Mouse (Mus musculus) forebrain, embryonic 16.5 days (tissue): ENCODE results near the gene Egf. TPM values are rescaled to one million over a fixed set of nuclear protein-coding genes. Genes with fewer than 3 reads are reported as not detected.

ENCODE experiments used
- ATAC-seq: fragments of 200-750 bp; cut with Nextera tagmentation; 2 replicates; pipeline ENCODE4 v1.8.0; 2017; ENCODE audit warnings: mild to moderate bottlenecking, moderate library complexity
- H3K27ac ChIP-seq: fragments of 300-500 bp; sonication (generic); 2 replicates; pipeline ENCODE4 v1.5.1; 2014; ENCODE audit warnings: low read length, control low read depth
- H3K27me3 ChIP-seq: fragments of 300-500 bp; sonication (generic); replicated peaks from 2 replicates; pipeline ENCODE4 v1.6.1; 2014; ENCODE audit warnings: low read length; ENCODE audit not compliant: control insufficient read depth, insufficient read depth
- H3K36me3 ChIP-seq: fragments of 300-500 bp; sonication (generic); 2 replicates; pipeline ENCODE4 v1.6.1; 2014; ENCODE audit not compliant: control insufficient read depth, insufficient read depth
- H3K4me1 ChIP-seq: fragments of 300-500 bp; sonication (generic); replicated peaks from 2 replicates; pipeline ENCODE4 v1.6.1; 2014; ENCODE audit warnings: low read length; ENCODE audit not compliant: control insufficient read depth, insufficient read depth
- H3K4me2 ChIP-seq: fragments of 300-500 bp; sonication (generic); 2 replicates; pipeline ENCODE4 v1.6.1; 2014; ENCODE audit warnings: mild to moderate bottlenecking, low read length, control low read depth
- H3K4me3 ChIP-seq: fragments of 300-500 bp; sonication (generic); replicated peaks from 2 replicates; pipeline ENCODE4 v1.5.1; 2014; ENCODE audit warnings: mild to moderate bottlenecking, low read length, control low read depth
- H3K9ac ChIP-seq: fragments of 300-500 bp; sonication (generic); replicated peaks from 2 replicates; pipeline ENCODE4 v1.6.1; 2014; ENCODE audit warnings: low read depth, low read length, control low read depth
- H3K9me3 ChIP-seq: fragments of 300-500 bp; sonication (generic); 2 replicates; pipeline ENCODE4 v1.6.1; 2016; ENCODE audit warnings: low read length; ENCODE audit not compliant: control insufficient read depth
- WGBS: fragments of 180-500 bp; shearing (Covaris S2); extraction: QIAGEN DNeasy Blood & Tissue Kit; methylation state at CpG from one replicate; pipeline ENCODE4 v1.1.7; 2014; 5-methylcytosine and 5-hydroxymethylcytosine counted together
- polyA plus RNA-seq: library from polyadenylated mRNA; unstranded; fragments of >200 nt; fragmentation: Nextera tagmentation; extraction: Ambion mirVana; gene quantifications from 2 replicates; pipeline ENCODE4 v1.2.1, GENCODE M21; 2015

The Egf gene
- polyA plus RNA-seq, 1 experiment from 2014 or later: 3.0 TPM

DNA sequence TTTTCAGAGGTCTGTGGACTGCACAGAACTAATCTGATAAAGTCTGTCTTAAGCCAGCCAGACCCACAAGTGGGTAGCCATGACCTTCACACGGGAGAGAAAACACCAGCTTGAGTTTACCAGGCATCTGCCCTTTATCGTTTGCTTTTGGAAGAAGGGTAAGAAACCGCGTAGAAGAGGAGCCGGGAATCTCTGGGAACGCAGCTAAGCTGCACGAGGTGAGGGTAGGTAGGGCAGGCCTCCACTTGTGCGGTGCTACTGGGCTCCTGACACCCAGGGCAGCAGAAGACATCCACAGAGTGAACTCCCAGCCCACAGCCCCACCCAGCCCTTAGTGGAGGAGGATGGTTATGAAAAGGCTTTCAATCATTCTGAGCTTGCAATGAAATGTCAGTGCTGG lies 59.2 kb downstream of the Egf start:
- no peak overlapping the region for H3K4me2 ChIP-seq
- 90% methylated on average over 8 of the region's 8 CpGs for WGBS
- H3K36me3 ChIP-seq: no peaks in the 10 kb centered on the region

GRCm38 (mm10) chr3:129693581-129693980 lies 61.5 kb downstream of the Egf start:
- H3K9me3 ChIP-seq: no peaks in the 10 kb centered on the region
- H3K36me3 ChIP-seq: no peaks in the 10 kb centered on the region
- no peaks in the 10 kb centered on the region for H3K27me3 ChIP-seq
- no peak overlapping the region for H3K9ac ChIP-seq
- WGBS: 90% methylated on average over 4 of the region's 4 CpGs
- ATAC-seq: no peak
- H3K27ac ChIP-seq: no peak overlapping the region
- no peak overlapping the region for H3K4me3 ChIP-seq
- no peak overlapping the region for H3K4me2 ChIP-seq
- no peaks in the 10 kb centered on the region for H3K4me1 ChIP-seq

More for the DNA sequence above, 59.2 kb downstream of the Egf start:
- Histone ChIP-seq H3K9ac (no peak overlapping the region), H3K9me3 (no peaks in the 10 kb centered on the region), H3K4me1 (no peaks in the 10 kb centered on the region), H3K27ac (no peak overlapping the region), H3K4me3 (no peak overlapping the region), H3K27me3 (no peaks in the 10 kb centered on the region)
- ATAC-seq: no peak

GRCm38 (mm10) chr3:129692816-129693215 lies 62.3 kb downstream of the Egf start:
- H3K9me3 ChIP-seq: no peaks in the 10 kb centered on the region
- no peaks in the 10 kb centered on the region for H3K36me3 ChIP-seq
- no peak overlapping the region for H3K27ac ChIP-seq
- no peak overlapping the region for H3K4me2 ChIP-seq
- no peaks in the 10 kb centered on the region for H3K4me1 ChIP-seq
- H3K27me3 ChIP-seq: no peaks in the 10 kb centered on the region
- WGBS: 57% methylated on average over 16 of the region's 16 CpGs
- no peak overlapping the region for H3K9ac ChIP-seq
- no peak for ATAC-seq
- H3K4me3 ChIP-seq: no peak overlapping the region

GRCm38 (mm10) chr3:129687429-129687828 lies 67.7 kb downstream of the Egf start:
- Histone ChIP-seq H3K9me3 (no peaks in the 10 kb centered on the region), H3K27me3 (no peaks in the 10 kb centered on the region), H3K4me2 (no peak overlapping the region), H3K9ac (no peak overlapping the region), H3K27ac (no peak overlapping the region), H3K4me1 (0 out of 2 replicates have a peak, but pooled peaks cover 3% of the 10 kb centered on the region), H3K36me3 (no peaks in the 10 kb centered on the region), H3K4me3 (no peak overlapping the region)
- no peak for ATAC-seq
- 71% methylated on average over 5 of the region's 5 CpGs for WGBS

DNA sequence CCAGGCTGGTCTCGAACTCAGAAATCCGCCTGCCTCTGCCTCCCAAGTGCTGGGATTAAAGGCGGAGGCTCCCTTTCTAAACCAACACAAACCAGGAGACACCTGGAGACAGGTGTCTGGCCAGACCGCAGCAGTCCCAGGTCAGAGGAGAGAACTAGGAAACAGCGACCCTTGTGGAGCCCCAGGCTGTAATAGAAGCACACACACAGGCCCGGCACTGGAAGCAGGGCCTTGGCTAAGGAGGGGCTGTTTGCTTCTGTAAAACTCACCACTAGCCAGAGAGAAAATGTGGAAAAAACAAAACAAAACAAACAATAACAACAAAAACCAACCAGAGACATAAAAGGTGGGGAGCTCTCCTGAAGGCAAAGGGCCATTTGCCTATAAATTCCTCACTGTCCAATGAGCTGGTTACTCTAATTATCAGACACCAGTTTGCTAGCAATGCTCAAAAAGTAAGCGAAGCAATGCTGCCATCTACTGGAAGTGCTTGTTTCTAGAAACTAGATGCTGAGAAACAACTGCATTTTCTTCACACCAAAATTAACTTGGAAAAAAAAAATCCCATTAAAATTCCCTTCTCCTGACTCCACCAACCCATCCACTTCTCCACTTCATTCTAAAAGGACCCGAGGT lies 68.3 kb downstream of the Egf start:
- H3K9ac ChIP-seq: no peak overlapping the region
- no peak overlapping the region for H3K4me2 ChIP-seq
- no peaks in the 10 kb centered on the region for H3K9me3 ChIP-seq
- 0 out of 2 replicates have a peak, but pooled peaks cover 3% of the 10 kb centered on the region for H3K4me1 ChIP-seq
- H3K27me3 ChIP-seq: no peaks in the 10 kb centered on the region
- no peak overlapping the region for H3K4me3 ChIP-seq
- peak; percentile 41; the same call in 1 of the 2 replicates for ATAC-seq
- H3K27ac ChIP-seq: no peak overlapping the region
- 58% methylated on average over 8 of the region's 8 CpGs for WGBS
- H3K36me3 ChIP-seq: no peaks in the 10 kb centered on the region

- Histone ChIP-seq H3K27me3 (no peaks in the 10 kb centered on the region), H3K27ac (no peak overlapping the region), H3K4me2 (no peak overlapping the region), H3K4me1 (0 out of 2 replicates have a peak, but pooled peaks cover 3% of the 10 kb centered on the region), H3K9me3 (no peaks in the 10 kb centered on the region), H3K9ac (no peak overlapping the region), H3K4me3 (no peak overlapping the region), H3K36me3 (no peaks in the 10 kb centered on the region)
- 89% methylated on average over 12 of the region's 12 CpGs for WGBS
- no peak for ATAC-seq
These were observed 68.9 kb downstream of the Egf start for GRCm38 (mm10) chr3:129686196-129686595.

DNA sequence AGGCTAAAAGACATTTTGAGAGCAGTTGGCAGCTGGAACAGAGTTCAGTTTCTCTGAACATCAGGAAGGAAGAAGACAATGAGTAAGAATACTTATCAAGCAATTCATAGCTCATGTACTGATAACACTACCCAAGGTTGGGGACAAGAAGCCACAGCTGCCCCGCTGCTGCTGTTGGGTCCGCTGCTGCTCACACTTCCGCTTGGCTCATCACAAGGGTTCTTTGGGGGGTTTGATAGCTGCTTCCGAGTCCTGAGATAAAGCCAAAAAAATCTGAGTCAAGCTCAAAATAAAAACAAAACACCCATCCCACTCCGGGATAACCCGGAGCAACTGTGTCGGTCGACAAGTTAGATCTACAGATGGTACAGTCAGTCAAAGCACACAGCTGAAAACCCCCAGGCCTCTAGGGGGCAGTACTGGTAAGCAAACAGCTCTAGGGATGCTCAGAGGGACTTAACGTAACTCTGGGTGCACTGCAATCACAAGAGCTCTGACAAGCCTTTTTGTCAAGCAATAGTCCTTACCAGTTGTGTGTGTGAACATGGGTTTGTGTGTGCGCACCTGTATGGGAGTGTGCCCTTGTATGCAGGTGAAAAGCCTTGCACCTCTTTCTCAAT lies 71.9 kb downstream of the Egf start:
- 84% methylated on average over 10 of the region's 10 CpGs for WGBS
- Histone ChIP-seq H3K4me3 (no peak overlapping the region), H3K27ac (no peak overlapping the region), H3K9ac (no peak overlapping the region), H3K27me3 (no peaks in the 10 kb centered on the region), H3K4me2 (no peak overlapping the region), H3K4me1 (0 out of 2 replicates have a peak, but pooled peaks cover 3% of the 10 kb centered on the region), H3K36me3 (no peaks in the 10 kb centered on the region), H3K9me3 (no peaks in the 10 kb centered on the region)
- no peak for ATAC-seq

DNA sequence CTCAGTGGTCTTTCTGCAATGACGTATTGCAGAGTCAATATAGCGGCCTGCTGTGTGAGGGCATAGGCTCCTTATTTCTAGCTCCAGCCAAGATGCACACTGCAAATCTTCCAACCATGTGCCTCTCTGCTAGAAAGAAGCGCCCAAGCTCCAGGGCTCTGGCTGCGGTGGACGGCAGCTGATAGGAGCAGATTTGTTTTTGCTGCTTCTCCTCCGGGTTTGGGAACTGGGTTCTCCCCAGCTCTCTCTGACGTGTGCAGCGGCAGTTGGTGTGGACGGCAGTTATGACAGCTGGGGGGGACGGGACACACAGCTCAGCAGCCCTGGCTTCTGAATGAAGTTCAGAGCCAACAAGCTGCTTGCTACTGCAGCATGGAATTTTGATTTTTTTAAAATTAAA lies 72.7 kb downstream of the Egf start:
- H3K27me3 ChIP-seq: no peaks in the 10 kb centered on the region
- H3K9me3 ChIP-seq: no peaks in the 10 kb centered on the region
- H3K9ac ChIP-seq: no peak overlapping the region
- no peak overlapping the region for H3K4me3 ChIP-seq
- 66% methylated on average over 10 of the region's 10 CpGs for WGBS
- H3K27ac ChIP-seq: no peak overlapping the region
- H3K36me3 ChIP-seq: no peaks in the 10 kb centered on the region
- ATAC-seq: peak; percentile 79
- 0 out of 2 replicates have a peak, but pooled peaks cover 3% of the 10 kb centered on the region for H3K4me1 ChIP-seq
- H3K4me2 ChIP-seq: no peak overlapping the region

- H3K4me1 ChIP-seq: 0 out of 2 replicates have a peak, but pooled peaks cover 3% of the 10 kb centered on the region
- ATAC-seq: no peak
- H3K9me3 ChIP-seq: no peaks in the 10 kb centered on the region
- no peak overlapping the region for H3K4me3 ChIP-seq
- WGBS: 96% methylated on average over 4 of the region's 4 CpGs
- H3K9ac ChIP-seq: no peak overlapping the region
- no peak overlapping the region for H3K4me2 ChIP-seq
- H3K36me3 ChIP-seq: no peaks in the 10 kb centered on the region
- no peak overlapping the region for H3K27ac ChIP-seq
- H3K27me3 ChIP-seq: no peaks in the 10 kb centered on the region
These were observed 73.3 kb downstream of the Egf start for GRCm38 (mm10) chr3:129681841-129682240.
